Mouse (Mus musculus) olfactory bulb, adult 2 months (tissue): ENCODE measurements around the gene Trnt1. TPM values are rescaled to one million over a fixed set of nuclear protein-coding genes. Genes with fewer than 3 reads are reported as not detected.

Source experiments
- H3K27ac ChIP-seq: fragments of 200-500 bp; 2 replicates; pipeline ENCODE4 v1.5.1; 2012; ENCODE audit warnings: low read depth, low read length; ENCODE audit not compliant: insufficient read depth
- H3K4me1 ChIP-seq: fragments of 200-500 bp; 2 replicates; pipeline ENCODE4 v1.6.1; 2012; ENCODE audit warnings: low read length; ENCODE audit not compliant: control insufficient read depth, insufficient read depth
- H3K4me3 ChIP-seq: fragments of 200-500 bp; 2 replicates; pipeline ENCODE4 v1.5.1; 2012; ENCODE audit warnings: mild to moderate bottlenecking, low read depth, low read length, moderate library complexity; ENCODE audit not compliant: insufficient read depth
- CTCF ChIP-seq: fragments of 200-500 bp; IDR thresholded peaks from 2 replicates; pipeline ENCODE4 v1.5.1; 2012; ENCODE audit warnings: low read depth, mild to moderate bottlenecking, low read length, moderate library complexity; ENCODE audit not compliant: insufficient read depth
- POLR2A ChIP-seq: fragments of 200-500 bp; IDR thresholded peaks from 2 replicates; pipeline ENCODE4 v1.6.1; 2012; ENCODE audit warnings: mild to moderate bottlenecking, low read depth, low read length, moderate library complexity; ENCODE audit not compliant: insufficient read depth
- WGBS: fragments of 180-500 bp; shearing (Covaris S2); methylation state at CpG from one replicate; pipeline ENCODE4 v1.1.7; 2018; 5-methylcytosine and 5-hydroxymethylcytosine counted together
- polyA plus RNA-seq: library from polyadenylated mRNA; stranded (reverse); fragments of >200 nt; gene quantifications from 2 replicates; pipeline ENCODE4 v1.2.4, GENCODE M21; 2012; ENCODE audit warnings: low replicate concordance; ENCODE audit not compliant: missing spikeins, insufficient read depth, insufficient read length

Gene Trnt1
- polyA plus RNA-seq, 1 experiment, result not detected

- Histone ChIP-seq H3K4me1 (no peaks in the 10 kb centered on the region), H3K4me3 (no peak overlapping the region), H3K27ac (no peak overlapping the region)
- 78% methylated on average over 4 of the region's 4 CpGs for WGBS
- no peak for TF ChIP-seq CTCF
- TF ChIP-seq POLR2A, result no peak
Observed at GRCm38 (mm10) chr6:106766774-106767173, 2.1 kb upstream of the Trnt1 start.

GRCm38 (mm10) chr6:106769290-106769866 is 458 bp downstream of the Trnt1 start:
- TF ChIP-seq POLR2A (no peak), CTCF (no peak)
- H3K27ac ChIP-seq, result 0 out of 2 replicates have a peak overlapping the region, but pooled peaks have one; percentile 23
- peak overlapping the region; percentile 93 for H3K4me3 ChIP-seq
- WGBS, result under 1% methylated on average over 33 of the region's 33 CpGs
- H3K4me1 ChIP-seq, result no peaks in the 10 kb centered on the region

- no peaks in the 10 kb centered on the region for H3K4me1 ChIP-seq
- peak overlapping the region; percentile 93 for H3K4me3 ChIP-seq
- TF ChIP-seq POLR2A, result no peak
- no peak for TF ChIP-seq CTCF
- 13% methylated on average over 4 of the region's 4 CpGs for WGBS
- H3K27ac ChIP-seq, result no peak overlapping the region
Observed at GRCm38 (mm10) chr6:106770046-106770445, 1.1 kb downstream of the Trnt1 start.

GRCm38 (mm10) chr6:106787138-106787537 is 18.2 kb downstream of the Trnt1 start:
- no peak for TF ChIP-seq CTCF
- TF ChIP-seq POLR2A, result no peak
- no peak overlapping the region for H3K4me3 ChIP-seq
- no peaks in the 10 kb centered on the region for H3K4me1 ChIP-seq
- WGBS, result 81% methylated on average over 3 of the region's 3 CpGs
- no peak overlapping the region for H3K27ac ChIP-seq

- peaks cover under 1% of the 10 kb centered on the region; the same call in 1 of the 2 replicates for H3K4me1 ChIP-seq
- no peak overlapping the region for H3K4me3 ChIP-seq
- H3K27ac ChIP-seq, result no peak overlapping the region
- TF ChIP-seq POLR2A (no peak), CTCF (no peak)
- WGBS, result 90% methylated on average over 8 of the region's 8 CpGs
Observed at GRCm38 (mm10) chr6:106791429-106791828, 22.5 kb downstream of the Trnt1 start.

GRCm38 (mm10) chr6:106792486-106792885 is 23.6 kb downstream of the Trnt1 start:
- no peak for TF ChIP-seq CTCF
- no peak for TF ChIP-seq POLR2A
- 95% methylated on average over 5 of the region's 5 CpGs for whole genome bisulfite sequencing
- Histone ChIP-seq H3K4me3 (no peak overlapping the region), H3K27ac (no peak overlapping the region), H3K4me1 (peaks cover 2% of the 10 kb centered on the region; the same call in 1 of the 2 replicates)

GRCm38 (mm10) chr6:106793088-106793487 is 24.2 kb downstream of the Trnt1 start:
- no peak for TF ChIP-seq POLR2A
- no peak for TF ChIP-seq CTCF
- Histone ChIP-seq H3K27ac (no peak overlapping the region), H3K4me3 (no peak overlapping the region), H3K4me1 (peaks cover 2% of the 10 kb centered on the region; the same call in 1 of the 2 replicates)
- WGBS, result 94% methylated on average over 7 of the region's 7 CpGs

GRCm38 (mm10) chr6:106793621-106794020 is 24.7 kb downstream of the Trnt1 start:
- WGBS, result 96% methylated on average over 10 of the region's 10 CpGs
- Histone ChIP-seq H3K4me1 (peaks cover 4% of the 10 kb centered on the region; the same call in 1 of the 2 replicates), H3K27ac (no peak overlapping the region), H3K4me3 (no peak overlapping the region)
- TF ChIP-seq POLR2A, result no peak
- TF ChIP-seq CTCF, result no peak

GRCm38 (mm10) chr6:106794094-106794814 is 25.3 kb downstream of the Trnt1 start:
- H3K4me1 ChIP-seq, result peaks cover 4% of the 10 kb centered on the region; the same call in 1 of the 2 replicates
- no peak overlapping the region for H3K27ac ChIP-seq
- no peak overlapping the region for H3K4me3 ChIP-seq
- 89% methylated on average over 13 of the region's 13 CpGs for WGBS
- no peak for TF ChIP-seq CTCF
- TF ChIP-seq POLR2A, result no peak
